Mouse (Mus musculus) T-helper 1 cell (primary cell): ENCODE data around the gene Traf3.

Source experiments
- in situ Hi-C: fragments of 300-600 bp; cut with MboI, MseI; formaldehyde crosslinking; loops from one replicate; pipeline ENCODE4 v1.15.1; 2025; ENCODE audit warnings: high pct_unique_total_duplicates

Traf3 gene

GRCm38 (mm10) chr12:111306821-111307220 lies 140.7 kb downstream of the Traf3 start:
- in situ Hi-C loops, result no loop called here

GRCm38 (mm10) chr12:111309256-111309655 lies 143.1 kb downstream of the Traf3 start:
- in situ Hi-C loops, result no loop called here

- in situ Hi-C loops, result loop anchor here (10.0 kb wide), 1 partner anchor 645 kb away; no protein-coding TSS in a partner anchor
These were observed 143.8 kb downstream of the Traf3 start for GRCm38 (mm10) chr12:111309931-111310330.

- in situ Hi-C loops, result loop anchor here (10.0 kb wide), 1 partner anchor 643 kb away; no protein-coding TSS in a partner anchor
These were observed 145.6 kb downstream of the Traf3 start for GRCm38 (mm10) chr12:111311775-111312174.

GRCm38 (mm10) chr12:111314273-111314672 lies 148.1 kb downstream of the Traf3 start:
- in situ Hi-C loops, result loop anchor here (10.0 kb wide), 1 partner anchor 641 kb away; no protein-coding TSS in a partner anchor
